Mouse (Mus musculus) ES-E14 (cell line): ENCODE data around the gene Blvrb. TPM values are rescaled to one million over a fixed set of nuclear protein-coding genes. Genes with fewer than 3 reads are reported as not detected.

ENCODE experiments used
- DNase-seq: peaks from one replicate; pipeline ENCODE4 v3.0.0-alpha.2; 2013; ENCODE audit warnings: low read depth, low spot score
- H3K27ac ChIP-seq: 2 replicates; pipeline ENCODE4 v1.5.1; 2012; ENCODE audit warnings: low read depth, mild to moderate bottlenecking, low read length, moderate library complexity, mixed read lengths; ENCODE audit not compliant: poor library complexity, insufficient read depth, severe bottlenecking
- H3K36me3 ChIP-seq: 2 replicates; pipeline ENCODE4 v1.6.1; 2012; ENCODE audit warnings: mild to moderate bottlenecking, low read length, moderate library complexity, mixed read lengths; ENCODE audit not compliant: control insufficient read depth, poor library complexity, insufficient read depth, severe bottlenecking
- H3K4me1 ChIP-seq, 2 experiments: fragments of 150-350 bp in 1 of 2; sonication (generic) in 1 of 2; 2 replicates each; pipeline ENCODE4 v1.6.1; 2012; ENCODE audit warnings: low read length in 2 of 2, mild to moderate bottlenecking in 1 of 2, mixed read lengths in 1 of 2; ENCODE audit not compliant: control insufficient read depth in 2 of 2, insufficient read depth in 2 of 2, poor library complexity in 1 of 2
- H3K4me3 ChIP-seq, 2 experiments: fragments of 150-350 bp in 1 of 2; sonication (generic) in 1 of 2; 2 replicates each; pipeline ENCODE4 v1.5.1; 2012; ENCODE audit warnings: low read length in 2 of 2, low read depth in 1 of 2, mild to moderate bottlenecking in 1 of 2, mixed read lengths in 1 of 2; ENCODE audit not compliant: insufficient read depth in 1 of 2, poor library complexity in 1 of 2, severe bottlenecking in 1 of 2
- H3K9ac ChIP-seq: 2 replicates; pipeline ENCODE4 v1.6.1; 2012; ENCODE audit warnings: low read depth, mild to moderate bottlenecking, low read length, mixed read lengths; ENCODE audit not compliant: poor library complexity, insufficient read depth, severe bottlenecking
- H3K9me3 ChIP-seq: fragments of 150-350 bp; sonication (generic); 2 replicates; pipeline ENCODE4 v1.6.1; 2012; ENCODE audit warnings: low read depth, mild to moderate bottlenecking, low read length; ENCODE audit not compliant: control insufficient read depth, insufficient read depth
- CHD2 ChIP-seq: IDR thresholded peaks from 2 replicates; pipeline ENCODE4 v1.6.1; 2014; ENCODE audit warnings: mild to moderate bottlenecking, low read depth, low read length, inconsistent platforms
- HCFC1 ChIP-seq: IDR thresholded peaks from 2 replicates; pipeline ENCODE4 v1.6.1; 2012; ENCODE audit warnings: low read length, inconsistent platforms, borderline replicate concordance; ENCODE audit not compliant: insufficient read depth
- MAFK ChIP-seq: IDR thresholded peaks from 2 replicates; pipeline ENCODE4 v1.6.1; 2014; ENCODE audit warnings: mild to moderate bottlenecking, low read depth, low read length, inconsistent platforms; ENCODE audit not compliant: insufficient read depth
- ZC3H11A ChIP-seq: IDR thresholded peaks from 2 replicates; pipeline ENCODE4 v1.6.1; 2012; ENCODE audit warnings: low read depth, mild to moderate bottlenecking, inconsistent platforms, low read length, borderline replicate concordance
- ZNF384 ChIP-seq: IDR thresholded peaks from 2 replicates; pipeline ENCODE4 v1.6.1; 2012; ENCODE audit warnings: low read depth, low read length, inconsistent platforms
- in situ Hi-C, 2 experiments: fragments of 600-800 bp; cut with MboI; formaldehyde crosslinking; loops; one replicate each; pipeline ENCODE4 v1.15.1; 2025; ENCODE audit warnings: low sequenced_read_pairs in 2 of 2, inconsistent platforms in 1 of 2; ENCODE audit not compliant: unreplicated experiment in 2 of 2
- total RNA-seq: library from RNA; depleted of rRNA; stranded (reverse); fragments of 300-350 nt; gene quantifications from 2 replicates; pipeline ENCODE4 v1.2.3, GENCODE M21; 2012

Gene Blvrb
- total RNA-seq, 1 experiment = 29.6 TPM

- Histone ChIP-seq H3K4me3 (no peak overlapping the region), H3K4me1 (peaks cover 0 to 6% of the 10 kb centered on the region in 2 experiments; a peak in 1 of 4 replicates), H3K27ac (no peak overlapping the region), H3K9ac (no peak overlapping the region), H3K36me3 (no peaks in the 10 kb centered on the region), H3K9me3 (no peaks in the 10 kb centered on the region)
- TF ChIP-seq MAFK = no peak
- no peak for TF ChIP-seq CHD2
- peak; percentile 76 for TF ChIP-seq ZNF384
- TF ChIP-seq ZC3H11A = 0 out of 2 replicates have a peak, but pooled peaks have one; percentile 18
- TF ChIP-seq HCFC1 = no peak
- no peak for DNase-seq
- in situ Hi-C loops = no loop called here
These were observed 28.7 kb upstream of the Blvrb start for GRCm38 (mm10) chr7:27419101-27419500.

GRCm38 (mm10) chr7:27423556-27424326 lies 24.0 kb upstream of the Blvrb start:
- Histone ChIP-seq H3K27ac (no peak overlapping the region; the same call in 1 of the 2 replicates), H3K36me3 (peaks cover 2% of the 10 kb centered on the region; the same call in 1 of the 2 replicates), H3K9me3 (no peaks in the 10 kb centered on the region), H3K9ac (no peak overlapping the region), H3K4me1 (peaks cover 0 to 3% of the 10 kb centered on the region in 2 experiments; a peak in 1 of 4 replicates), H3K4me3 (no peak overlapping the region)
- TF ChIP-seq MAFK = no peak
- TF ChIP-seq ZC3H11A = no peak
- no peak for TF ChIP-seq ZNF384
- no peak for TF ChIP-seq CHD2
- no peak for TF ChIP-seq HCFC1
- DNase-seq = no peak
- in situ Hi-C loops = no loop called here

- in situ Hi-C loops = no loop called here
- Histone ChIP-seq H3K4me3 (no peak overlapping the region), H3K36me3 (peaks cover 2% of the 10 kb centered on the region; the same call in 1 of the 2 replicates), H3K9ac (no peak overlapping the region), H3K4me1 (peaks cover 0 to 5% of the 10 kb centered on the region in 2 experiments; a peak in 2 of 4 replicates), H3K27ac (no peak overlapping the region), H3K9me3 (no peaks in the 10 kb centered on the region)
- no peak for DNase-seq
- TF ChIP-seq MAFK = no peak
- no peak for TF ChIP-seq HCFC1
- TF ChIP-seq ZNF384 = no peak
- TF ChIP-seq ZC3H11A = no peak
- TF ChIP-seq CHD2 = no peak
These were observed 20.4 kb upstream of the Blvrb start for GRCm38 (mm10) chr7:27427387-27427786.

GRCm38 (mm10) chr7:27428002-27428401 lies 19.8 kb upstream of the Blvrb start:
- Histone ChIP-seq H3K27ac (no peak overlapping the region), H3K36me3 (peaks cover 2% of the 10 kb centered on the region; the same call in 1 of the 2 replicates), H3K4me3 (no peak overlapping the region), H3K4me1 (peaks cover 0 to 8% of the 10 kb centered on the region in 2 experiments; a peak in 2 of 4 replicates), H3K9me3 (no peaks in the 10 kb centered on the region), H3K9ac (no peak overlapping the region)
- no peak for DNase-seq
- TF ChIP-seq ZC3H11A = no peak
- in situ Hi-C loops = no loop called here
